Mouse (Mus musculus): Measurements from ENCODE around the gene Dph2. TPM values are rescaled to one million over a fixed set of nuclear protein-coding genes. Genes with fewer than 3 reads are reported as not detected.

Gene Dph2
- polyA plus RNA-seq, 1 experiment: 10.0 TPM

- no peak for TF ChIP-seq CTCF (IDR thresholded peaks at IDR 0.05; ENCODE audit: borderline replicate concordance, insufficient read depth, low read length)
- TF ChIP-seq POLR2A (IDR thresholded peaks at IDR 0.05; ENCODE audit: low read depth, low read length): no peak
- H3K4me1 ChIP-seq (ENCODE audit: control insufficient read depth, insufficient read depth, low read length): no peaks in the 10 kb centered on the region
Measured at GRCm38 (mm10) chr4:117894601-117895000, 2.8 kb upstream of the Dph2 start.

GRCm38 (mm10) chr4:117893376-117893775, 1.5 kb upstream of the Dph2 start:
- TF ChIP-seq POLR2A (IDR thresholded peaks at IDR 0.05; ENCODE audit: low read depth, low read length): no peak
- no peak for TF ChIP-seq CTCF (IDR thresholded peaks at IDR 0.05; ENCODE audit: borderline replicate concordance, insufficient read depth, low read length)
- H3K4me1 ChIP-seq (ENCODE audit: control insufficient read depth, insufficient read depth, low read length): no peaks in the 10 kb centered on the region
- H3K4me3 ChIP-seq (ENCODE audit: insufficient read depth, low read length): no peak overlapping the region
- no peak overlapping the region for H3K27ac ChIP-seq (ENCODE audit: insufficient read depth, low read length)

More at GRCm38 (mm10) chr4:117894601-117895000, 2.8 kb upstream of the Dph2 start:
- no peak overlapping the region for H3K27ac ChIP-seq (ENCODE audit: insufficient read depth, low read length)
- H3K4me3 ChIP-seq (ENCODE audit: insufficient read depth, low read length): no peak overlapping the region

- Histone ChIP-seq H3K4me3 (ENCODE audit: insufficient read depth, low read length) (peak overlapping the region; percentile 92), H3K4me1 (ENCODE audit: control insufficient read depth, insufficient read depth, low read length) (no peaks in the 10 kb centered on the region)
- no peak for TF ChIP-seq CTCF (IDR thresholded peaks at IDR 0.05; ENCODE audit: borderline replicate concordance, insufficient read depth, low read length)
- TF ChIP-seq POLR2A (IDR thresholded peaks at IDR 0.05; ENCODE audit: low read depth, low read length): no peak
Measured at GRCm38 (mm10) chr4:117890750-117891149, 1.1 kb downstream of the Dph2 start.

GRCm38 (mm10) chr4:117890031-117890430, 1.8 kb downstream of the Dph2 start:
- H3K4me1 ChIP-seq (ENCODE audit: control insufficient read depth, insufficient read depth, low read length): no peaks in the 10 kb centered on the region
- TF ChIP-seq POLR2A (IDR thresholded peaks at IDR 0.05; ENCODE audit: low read depth, low read length): no peak
- TF ChIP-seq CTCF (IDR thresholded peaks at IDR 0.05; ENCODE audit: borderline replicate concordance, insufficient read depth, low read length): no peak
- no peak overlapping the region for H3K4me3 ChIP-seq (ENCODE audit: insufficient read depth, low read length)
- no peak overlapping the region for H3K27ac ChIP-seq (ENCODE audit: insufficient read depth, low read length)

More at GRCm38 (mm10) chr4:117890750-117891149, 1.1 kb downstream of the Dph2 start:
- H3K27ac ChIP-seq (ENCODE audit: insufficient read depth, low read length): no peak overlapping the region

- Histone ChIP-seq H3K4me3 (ENCODE audit: insufficient read depth, low read length) (no peak overlapping the region), H3K27ac (ENCODE audit: insufficient read depth, low read length) (no peak overlapping the region), H3K4me1 (ENCODE audit: control insufficient read depth, insufficient read depth, low read length) (no peaks in the 10 kb centered on the region; the same call in 1 of the 2 replicates)
- TF ChIP-seq POLR2A (IDR thresholded peaks at IDR 0.05; ENCODE audit: low read depth, low read length): no peak
- TF ChIP-seq CTCF (IDR thresholded peaks at IDR 0.05; ENCODE audit: borderline replicate concordance, insufficient read depth, low read length): no peak
Measured at GRCm38 (mm10) chr4:117889471-117889870, 2.4 kb downstream of the Dph2 start.

- Histone ChIP-seq H3K4me3 (ENCODE audit: insufficient read depth, low read length) (no peak overlapping the region), H3K27ac (ENCODE audit: insufficient read depth, low read length) (no peak overlapping the region), H3K4me1 (ENCODE audit: control insufficient read depth, insufficient read depth, low read length) (no peaks in the 10 kb centered on the region; the same call in 1 of the 2 replicates)
- 0 out of 2 replicates have a peak, but pooled peaks have one; percentile 16 for TF ChIP-seq POLR2A (IDR thresholded peaks at IDR 0.05; ENCODE audit: low read depth, low read length)
- no peak for TF ChIP-seq CTCF (IDR thresholded peaks at IDR 0.05; ENCODE audit: borderline replicate concordance, insufficient read depth, low read length)
Measured at GRCm38 (mm10) chr4:117887920-117888319, 3.9 kb downstream of the Dph2 start.

- TF ChIP-seq POLR2A (IDR thresholded peaks at IDR 0.05; ENCODE audit: low read depth, low read length): peak; percentile 80
- TF ChIP-seq CTCF (IDR thresholded peaks at IDR 0.05; ENCODE audit: borderline replicate concordance, insufficient read depth, low read length): no peak
- Histone ChIP-seq H3K4me3 (ENCODE audit: insufficient read depth, low read length) (peak within 1 kb of the TSS; percentile 76), H3K4me1 (ENCODE audit: control insufficient read depth, insufficient read depth, low read length) (no peaks in the 10 kb centered on the region; the same call in 1 of the 2 replicates), H3K27ac (ENCODE audit: insufficient read depth, low read length) (no peak within 1 kb of the TSS)
Measured at GRCm38 (mm10) chr4:117887133-117887532, 4.7 kb downstream of the Dph2 start, which contains the start of gene Atp6v0b. Gene Atp6v0b (minus strand): TSS chr4:117887333.

GRCm38 (mm10) chr4:117886644-117887043, 5.2 kb downstream of the Dph2 start:
- Histone ChIP-seq H3K27ac (ENCODE audit: insufficient read depth, low read length) (no peak overlapping the region), H3K4me1 (ENCODE audit: control insufficient read depth, insufficient read depth, low read length) (no peaks in the 10 kb centered on the region; the same call in 1 of the 2 replicates), H3K4me3 (ENCODE audit: insufficient read depth, low read length) (peak overlapping the region; percentile 76)
- no peak for TF ChIP-seq CTCF (IDR thresholded peaks at IDR 0.05; ENCODE audit: borderline replicate concordance, insufficient read depth, low read length)
- TF ChIP-seq POLR2A (IDR thresholded peaks at IDR 0.05; ENCODE audit: low read depth, low read length): no peak

GRCm38 (mm10) chr4:117885994-117886393, 5.8 kb downstream of the Dph2 start:
- H3K27ac ChIP-seq (ENCODE audit: insufficient read depth, low read length): no peak overlapping the region
- TF ChIP-seq POLR2A (IDR thresholded peaks at IDR 0.05; ENCODE audit: low read depth, low read length) (no peak), CTCF (IDR thresholded peaks at IDR 0.05; ENCODE audit: borderline replicate concordance, insufficient read depth, low read length) (no peak)
- H3K4me3 ChIP-seq (ENCODE audit: insufficient read depth, low read length): peak overlapping the region; percentile 76
- H3K4me1 ChIP-seq (ENCODE audit: control insufficient read depth, insufficient read depth, low read length): no peaks in the 10 kb centered on the region; the same call in 1 of the 2 replicates

GRCm38 (mm10) chr4:117885093-117885492, 6.7 kb downstream of the Dph2 start:
- Histone ChIP-seq H3K4me1 (ENCODE audit: control insufficient read depth, insufficient read depth, low read length) (no peaks in the 10 kb centered on the region; the same call in 1 of the 2 replicates), H3K27ac (ENCODE audit: insufficient read depth, low read length) (no peak overlapping the region), H3K4me3 (ENCODE audit: insufficient read depth, low read length) (no peak overlapping the region)
- no peak for TF ChIP-seq CTCF (IDR thresholded peaks at IDR 0.05; ENCODE audit: borderline replicate concordance, insufficient read depth, low read length)
